Mouse (Mus musculus) intestine, embryonic 16.5 days (tissue): ENCODE results near the gene Map2k3. TPM values are rescaled to one million over a fixed set of nuclear protein-coding genes. Genes with fewer than 3 reads are reported as not detected.

Source experiments
- ATAC-seq: fragments of 200-750 bp; cut with Nextera tagmentation; 2 replicates; pipeline ENCODE4 v1.8.0; 2017; ENCODE audit warnings: moderate TSS enrichment, moderate library complexity
- H3K27ac ChIP-seq: fragments of 300-500 bp; sonication (generic); 2 replicates; pipeline ENCODE4 v1.5.1; 2014; ENCODE audit warnings: mild to moderate bottlenecking, low read length
- H3K27me3 ChIP-seq: fragments of 300-500 bp; sonication (generic); replicated peaks from 2 replicates; pipeline ENCODE4 v1.6.1; 2014; ENCODE audit warnings: low read length, control low read depth, mixed read lengths; ENCODE audit not compliant: control insufficient read depth, insufficient read depth
- H3K36me3 ChIP-seq: fragments of 300-500 bp; sonication (generic); 2 replicates; pipeline ENCODE4 v1.6.1; 2014; ENCODE audit warnings: low read length, control low read depth; ENCODE audit not compliant: control insufficient read depth, insufficient read depth
- H3K4me1 ChIP-seq: fragments of 300-500 bp; sonication (generic); 2 replicates; pipeline ENCODE4 v1.6.1; 2014; ENCODE audit warnings: low read length, control low read depth, mixed read lengths; ENCODE audit not compliant: control insufficient read depth, insufficient read depth
- H3K4me2 ChIP-seq: fragments of 300-500 bp; sonication (generic); 2 replicates; pipeline ENCODE4 v1.6.1; 2014; ENCODE audit warnings: low read depth, low read length, control low read depth
- H3K4me3 ChIP-seq: fragments of 300-500 bp; sonication (generic); 2 replicates; pipeline ENCODE4 v1.5.1; 2014; ENCODE audit warnings: mild to moderate bottlenecking, low read length
- H3K9ac ChIP-seq: fragments of 300-500 bp; sonication (generic); 2 replicates; pipeline ENCODE4 v1.6.1; 2014; ENCODE audit warnings: low read depth, low read length
- H3K9me3 ChIP-seq: fragments of 300-500 bp; sonication (generic); 2 replicates; pipeline ENCODE4 v1.6.1; 2016; ENCODE audit warnings: low read length, control low read depth; ENCODE audit not compliant: control insufficient read depth
- WGBS: fragments of 180-500 bp; shearing (Covaris S2); extraction: QIAGEN DNeasy Blood & Tissue Kit; methylation state at CpG from one replicate; pipeline ENCODE4 v1.1.7; 2014; 5-methylcytosine and 5-hydroxymethylcytosine counted together
- polyA plus RNA-seq: library from polyadenylated mRNA; unstranded; fragments of >200 nt; fragmentation: Nextera tagmentation; extraction: Ambion mirVana; gene quantifications from 2 replicates; pipeline ENCODE4 v1.2.1, GENCODE M21; 2015

The Map2k3 gene
- polyA plus RNA-seq, 1 experiment from 2014 or later = 174 TPM

DNA sequence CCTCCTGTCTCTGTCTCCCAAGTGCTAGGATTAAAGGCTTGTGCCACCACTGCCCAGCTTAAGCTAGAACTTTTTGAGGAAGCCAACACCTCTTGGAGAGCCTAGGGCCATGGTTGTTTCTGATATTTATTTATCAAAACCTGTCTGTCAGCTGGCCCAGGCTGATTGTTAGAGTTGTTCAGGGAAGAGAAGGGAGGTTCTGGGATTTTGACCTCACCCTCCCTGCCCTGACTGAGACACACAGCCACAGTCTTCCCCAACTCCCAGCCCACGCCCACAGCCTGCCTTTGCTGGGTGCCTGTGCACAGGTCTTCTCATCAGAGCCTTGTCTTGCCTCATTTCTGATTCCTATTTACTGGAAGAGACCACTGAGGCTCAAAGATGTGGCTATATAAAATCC, 9.6 kb upstream of the Map2k3 start:
- no peaks in the 10 kb centered on the region for H3K9me3 ChIP-seq
- no peak for ATAC-seq
- WGBS = 80% methylated on average over 1 of the region's 1 CpGs

DNA sequence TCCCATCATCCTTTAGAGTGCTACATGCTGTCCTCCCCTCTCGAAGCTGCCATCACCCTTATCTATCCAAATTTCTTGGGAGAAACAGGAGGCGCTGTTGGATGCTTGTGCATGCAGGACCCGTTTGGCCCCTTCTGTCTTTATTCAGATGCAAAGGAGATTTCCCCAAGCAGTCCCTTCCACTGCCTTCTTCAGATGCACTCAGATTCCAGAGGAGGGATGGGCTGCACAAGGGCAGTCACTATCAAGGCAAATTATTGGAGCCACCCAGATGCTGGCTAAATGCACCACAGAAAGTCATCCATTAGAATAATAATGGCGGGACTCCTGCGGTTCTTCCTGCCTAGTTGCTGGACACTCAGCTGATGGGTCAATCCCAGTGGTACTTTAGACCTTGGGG, 8.9 kb upstream of the Map2k3 start:
- H3K9ac ChIP-seq = no peak overlapping the region
- H3K4me3 ChIP-seq = no peak overlapping the region
- H3K36me3 ChIP-seq = no peaks in the 10 kb centered on the region
- no peak overlapping the region for H3K27ac ChIP-seq
- H3K4me2 ChIP-seq = no peak overlapping the region
- H3K27me3 ChIP-seq = no peaks in the 10 kb centered on the region
- no peaks in the 10 kb centered on the region for H3K9me3 ChIP-seq
- ATAC-seq = no peak
- H3K4me1 ChIP-seq = no peaks in the 10 kb centered on the region; the same call in 1 of the 2 replicates
- 77% methylated on average over 5 of the region's 5 CpGs for WGBS

More for the DNA sequence above, 9.6 kb upstream of the Map2k3 start:
- Histone ChIP-seq H3K4me2 (no peak overlapping the region), H3K4me3 (no peak overlapping the region), H3K9ac (no peak overlapping the region), H3K36me3 (no peaks in the 10 kb centered on the region), H3K27me3 (no peaks in the 10 kb centered on the region), H3K27ac (no peak overlapping the region), H3K4me1 (no peaks in the 10 kb centered on the region; the same call in 1 of the 2 replicates)

DNA sequence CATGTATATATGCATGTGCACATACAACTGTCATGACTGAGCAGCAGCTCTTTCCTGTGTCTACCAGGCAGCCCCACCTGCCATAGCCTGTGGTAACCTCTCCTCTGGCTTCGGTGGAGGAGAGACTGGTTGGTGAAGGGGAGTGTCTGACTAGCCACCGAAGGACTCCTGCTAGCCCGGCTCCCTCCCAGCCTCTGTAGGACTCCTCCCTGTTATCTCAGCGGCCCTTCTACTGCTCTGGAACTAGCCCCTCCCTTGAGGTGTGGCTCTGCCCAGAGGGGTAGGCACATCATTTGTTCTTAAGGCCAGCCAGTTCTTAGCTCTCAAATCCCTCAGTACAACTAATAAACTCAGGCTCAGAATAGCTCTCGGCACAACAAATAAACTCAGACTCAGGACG, 7.3 kb upstream of the Map2k3 start:
- Histone ChIP-seq H3K4me2 (no peak overlapping the region), H3K4me1 (no peaks in the 10 kb centered on the region; the same call in 1 of the 2 replicates), H3K27ac (no peak overlapping the region), H3K27me3 (no peaks in the 10 kb centered on the region), H3K9me3 (no peaks in the 10 kb centered on the region), H3K4me3 (no peak overlapping the region), H3K9ac (no peak overlapping the region), H3K36me3 (no peaks in the 10 kb centered on the region)
- ATAC-seq = peak; percentile 64; the same call in 1 of the 2 replicates
- 36% methylated on average over 6 of the region's 6 CpGs for WGBS

DNA sequence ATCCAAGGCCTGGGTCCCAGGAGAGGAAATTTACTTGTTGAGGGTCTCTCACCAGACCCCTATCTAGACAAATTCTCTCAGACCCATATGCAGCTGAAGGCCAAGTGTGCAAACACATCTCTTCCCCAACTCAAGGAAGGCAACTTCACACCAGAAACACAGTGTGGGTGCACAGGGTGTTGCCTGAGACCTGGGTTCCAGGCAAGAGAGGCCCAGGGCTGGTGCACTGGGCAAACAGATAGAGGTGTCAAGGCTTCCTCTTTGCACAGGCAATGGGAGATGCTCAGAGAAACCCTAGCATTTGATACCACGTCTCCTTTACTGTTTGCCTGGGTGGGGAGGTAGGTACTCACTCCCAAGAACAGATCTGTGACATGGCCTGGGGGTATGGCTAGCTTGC, 6.9 kb upstream of the Map2k3 start:
- no peaks in the 10 kb centered on the region for H3K36me3 ChIP-seq
- H3K4me2 ChIP-seq = no peak overlapping the region
- no peak overlapping the region for H3K4me3 ChIP-seq
- no peaks in the 10 kb centered on the region for H3K9me3 ChIP-seq
- H3K4me1 ChIP-seq = no peaks in the 10 kb centered on the region; the same call in 1 of the 2 replicates
- H3K27me3 ChIP-seq = no peaks in the 10 kb centered on the region
- 89% methylated on average over 1 of the region's 1 CpGs for WGBS
- H3K27ac ChIP-seq = no peak overlapping the region
- H3K9ac ChIP-seq = no peak overlapping the region
- ATAC-seq = no peak

DNA sequence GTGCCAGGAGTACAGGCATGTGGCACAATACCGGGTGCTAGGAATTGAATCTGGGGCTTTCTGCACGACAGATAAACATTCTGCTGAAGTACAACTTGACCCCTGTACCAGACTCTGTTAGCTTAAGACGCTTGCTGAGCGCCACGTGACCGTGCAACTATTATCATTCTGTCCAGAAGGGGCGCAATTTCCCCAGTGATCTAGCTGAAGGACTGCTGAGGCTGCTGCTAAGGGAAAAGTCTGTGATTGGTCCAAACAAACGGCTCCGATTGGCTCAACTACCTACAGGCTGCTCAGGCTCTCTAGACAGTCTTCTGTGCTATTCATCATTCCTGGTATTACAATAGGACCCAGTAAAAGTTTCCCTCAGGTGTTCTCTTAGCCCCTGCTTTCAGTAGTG, 4.6 kb upstream of the Map2k3 start:
- Histone ChIP-seq H3K27ac (no peak overlapping the region), H3K9me3 (no peaks in the 10 kb centered on the region), H3K4me2 (peak overlapping the region; percentile 40; the same call in 1 of the 2 replicates), H3K36me3 (no peaks in the 10 kb centered on the region), H3K27me3 (no peaks in the 10 kb centered on the region), H3K4me3 (0 out of 2 replicates have a peak overlapping the region, but pooled peaks have one; percentile 8), H3K9ac (no peak overlapping the region), H3K4me1 (peaks cover 8% of the 10 kb centered on the region)
- peak; percentile 66 for ATAC-seq
- WGBS = under 1% methylated on average over 9 of the region's 9 CpGs

DNA sequence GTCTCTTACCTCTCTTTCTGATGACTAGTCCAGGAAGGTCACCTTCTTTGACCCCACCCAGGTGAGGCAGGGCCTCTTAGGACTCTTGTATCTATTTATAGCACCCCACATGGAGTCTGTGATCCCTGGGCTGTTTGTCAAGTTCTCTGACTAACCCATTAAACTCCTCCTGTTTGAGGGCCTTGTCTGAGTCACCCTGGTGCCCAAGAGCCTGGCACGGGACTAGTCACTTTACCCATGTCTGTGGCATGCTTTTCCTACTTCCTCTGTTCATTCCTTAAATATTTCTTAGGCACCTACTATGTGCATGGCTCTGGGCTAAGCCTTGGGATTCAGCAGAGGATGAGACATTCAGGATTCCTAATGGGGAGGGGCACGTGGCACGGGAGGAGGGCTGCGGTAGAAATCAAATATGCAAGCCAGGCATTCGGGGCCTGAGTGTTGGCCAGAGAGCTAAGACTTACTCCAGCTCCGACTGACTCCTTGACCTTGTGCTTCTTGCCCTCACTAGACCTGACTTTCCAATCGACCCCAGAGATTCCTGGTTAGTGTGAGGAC, 1.0 kb upstream of the Map2k3 start:
- 17% methylated on average over 7 of the region's 7 CpGs for WGBS
- no peaks in the 10 kb centered on the region for H3K36me3 ChIP-seq
- H3K9me3 ChIP-seq = no peaks in the 10 kb centered on the region
- H3K4me2 ChIP-seq = peak overlapping the region; percentile 90
- peak overlapping the region; percentile 77 for H3K9ac ChIP-seq
- ATAC-seq = no peak
- H3K27me3 ChIP-seq = no peaks in the 10 kb centered on the region
- no peak overlapping the region for H3K27ac ChIP-seq
- peak overlapping the region; percentile 90 for H3K4me3 ChIP-seq
- peaks cover 38% of the 10 kb centered on the region for H3K4me1 ChIP-seq

DNA sequence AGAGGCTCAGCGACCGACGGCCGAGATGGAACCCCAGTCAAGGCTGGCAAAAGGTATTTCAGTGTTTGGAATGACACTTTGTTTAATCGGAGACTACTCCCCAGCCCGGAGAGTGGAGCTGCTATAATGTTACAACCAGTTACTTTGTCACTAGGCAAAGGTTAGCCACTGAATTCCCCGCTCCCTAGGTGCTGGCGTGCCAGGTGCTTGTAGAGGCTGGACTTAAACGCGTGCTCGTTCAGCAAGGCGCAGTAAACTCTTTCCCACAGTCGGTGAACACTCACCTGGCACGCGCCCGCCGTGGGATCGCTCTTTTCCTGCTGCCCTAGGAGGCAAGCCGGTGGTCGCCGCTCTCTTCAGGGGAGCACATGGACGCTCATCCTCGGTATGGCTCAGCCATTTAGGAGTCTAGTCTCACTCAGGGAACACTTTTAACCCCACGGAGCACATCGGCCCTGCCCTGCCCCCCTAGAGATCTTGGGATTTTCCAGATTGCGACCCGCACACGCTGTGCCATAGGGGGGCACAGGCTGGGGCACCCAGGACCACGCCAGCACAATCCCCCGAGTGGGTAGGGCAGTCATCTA, 458 bp upstream of the Map2k3 start:
- Histone ChIP-seq H3K4me3 (peak overlapping the region; percentile 90), H3K27me3 (no peaks in the 10 kb centered on the region), H3K9ac (peak overlapping the region; percentile 77), H3K4me2 (peak overlapping the region; percentile 90), H3K4me1 (peaks cover 42% of the 10 kb centered on the region), H3K27ac (no peak overlapping the region), H3K9me3 (no peaks in the 10 kb centered on the region), H3K36me3 (no peaks in the 10 kb centered on the region)
- WGBS = under 1% methylated on average over 30 of the region's 30 CpGs
- peak; percentile 19 for ATAC-seq

DNA sequence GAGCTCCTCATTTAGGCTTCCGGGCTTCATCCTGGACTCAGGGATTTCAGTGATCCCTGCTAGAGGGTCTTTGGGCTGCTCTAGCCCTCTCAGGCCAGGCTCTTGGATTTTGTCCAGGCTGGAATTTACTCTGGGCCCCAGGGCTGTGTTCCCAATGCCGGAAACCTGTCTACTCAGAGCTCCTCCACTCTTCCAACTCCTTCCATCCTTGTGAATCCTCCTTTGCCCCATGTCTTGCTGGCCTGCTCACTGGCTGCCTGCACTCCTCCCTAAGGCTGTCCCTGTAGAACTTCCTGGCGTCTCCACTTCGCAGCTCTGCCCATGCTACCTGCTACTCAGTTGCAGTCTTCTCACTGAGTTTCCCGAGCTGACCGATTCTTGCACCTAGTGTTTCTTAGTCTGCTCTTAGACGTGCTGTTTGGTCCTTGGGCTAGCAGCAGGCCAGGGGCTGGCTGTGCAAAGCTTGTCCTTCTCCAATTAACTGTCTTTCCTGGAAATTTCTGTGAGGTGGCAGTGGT, 729 bp downstream of the Map2k3 start:
- Histone ChIP-seq H3K9ac (peak overlapping the region; percentile 91), H3K27me3 (no peaks in the 10 kb centered on the region), H3K27ac (peak overlapping the region; percentile 79), H3K4me2 (peak overlapping the region; percentile 85), H3K9me3 (no peaks in the 10 kb centered on the region), H3K4me3 (peak overlapping the region; percentile 90), H3K4me1 (peaks cover 50% of the 10 kb centered on the region), H3K36me3 (no peaks in the 10 kb centered on the region)
- WGBS = 4% methylated on average over 7 of the region's 7 CpGs
- no peak for ATAC-seq

DNA sequence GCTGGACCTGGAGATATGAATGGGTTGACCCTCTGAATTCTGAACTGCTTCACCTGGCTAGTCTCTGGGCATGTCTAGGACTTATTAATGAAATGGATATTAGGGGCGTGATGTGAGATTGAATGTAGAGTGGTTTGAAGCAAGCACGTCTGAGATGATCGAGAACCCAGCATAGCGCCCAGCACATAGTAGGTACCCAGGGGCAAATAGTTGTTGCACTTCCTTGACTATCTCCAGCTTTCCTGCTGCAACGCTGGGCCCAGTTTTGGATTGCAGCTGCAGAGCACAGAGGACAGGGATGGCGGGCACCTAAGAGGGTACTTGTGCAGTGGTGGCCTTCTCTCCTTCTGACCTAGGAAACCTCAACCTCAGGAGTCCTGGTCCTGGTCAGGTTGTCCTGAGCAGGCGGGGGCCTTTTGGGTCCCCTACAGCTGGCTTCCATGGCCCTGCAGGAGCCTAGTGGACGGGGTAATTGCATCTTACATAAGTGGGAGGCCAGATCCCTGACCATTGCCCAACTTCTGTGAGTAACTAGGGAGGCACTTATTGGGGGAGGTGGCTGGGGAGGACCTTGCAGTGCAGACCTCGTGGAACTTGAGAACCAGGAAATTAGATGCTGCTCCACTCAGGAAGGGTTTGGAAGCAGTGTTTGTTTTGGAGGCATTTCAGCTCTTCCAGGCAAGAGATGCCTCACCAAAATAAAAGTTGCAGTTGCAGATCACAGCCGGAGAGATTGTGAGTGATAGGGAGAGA, 1.5 kb downstream of the Map2k3 start:
- peak overlapping the region; percentile 85 for H3K4me2 ChIP-seq
- H3K36me3 ChIP-seq = no peaks in the 10 kb centered on the region
- H3K27ac ChIP-seq = peak overlapping the region; percentile 52; the same call in 1 of the 2 replicates
- no peaks in the 10 kb centered on the region for H3K9me3 ChIP-seq
- WGBS = 72% methylated on average over 10 of the region's 10 CpGs
- H3K4me3 ChIP-seq = peak overlapping the region; percentile 90
- no peaks in the 10 kb centered on the region for H3K27me3 ChIP-seq
- H3K4me1 ChIP-seq = peaks cover 58% of the 10 kb centered on the region
- H3K9ac ChIP-seq = peak overlapping the region; percentile 91
- no peak for ATAC-seq
